Mouse (Mus musculus): ENCODE measurements around the gene Gm17482. TPM values are rescaled to one million over a fixed set of nuclear protein-coding genes. Genes with fewer than 3 reads are reported as not detected.
"Not testable (repeated sequence)": the region's sequence is repeated elsewhere in the genome, so short reads cannot be mapped to it uniquely, and the experiment has no call there.

Gm17482 gene
- polyA plus RNA-seq, 1 experiment: not detected

GRCm38 (mm10) chr6:115239335-115239734 lies 12.2 kb downstream of the Gm17482 start:
- Histone ChIP-seq H3K27ac (ENCODE audit: control insufficient read depth, insufficient read depth, low read depth, low read length, poor library complexity) (no peak overlapping the region), H3K4me1 (ENCODE audit: control insufficient read depth, insufficient read depth, low read length) (no peaks in the 10 kb centered on the region), H3K4me3 (replicated peaks; ENCODE audit: control insufficient read depth, low read depth, low read length) (no peak overlapping the region)
- 86% methylated on average over 7 of the region's 7 CpGs for WGBS
- no peak for TF ChIP-seq CTCF (IDR thresholded peaks at IDR 0.05; ENCODE audit: control insufficient read depth, insufficient read depth, low read length)
- no peak for TF ChIP-seq POLR2A (IDR thresholded peaks at IDR 0.05; ENCODE audit: borderline replicate concordance, control insufficient read depth, low read depth, low read length)

GRCm38 (mm10) chr6:115240431-115240830 lies 13.3 kb downstream of the Gm17482 start:
- not testable (repeated sequence) for H3K27ac ChIP-seq (ENCODE audit: control insufficient read depth, insufficient read depth, low read depth, low read length, poor library complexity); H3K4me3 ChIP-seq (replicated peaks; ENCODE audit: control insufficient read depth, low read depth, low read length); H3K4me1 ChIP-seq (ENCODE audit: control insufficient read depth, insufficient read depth, low read length)
- 26% methylated on average over 2 of the region's 2 CpGs for WGBS

DNA sequence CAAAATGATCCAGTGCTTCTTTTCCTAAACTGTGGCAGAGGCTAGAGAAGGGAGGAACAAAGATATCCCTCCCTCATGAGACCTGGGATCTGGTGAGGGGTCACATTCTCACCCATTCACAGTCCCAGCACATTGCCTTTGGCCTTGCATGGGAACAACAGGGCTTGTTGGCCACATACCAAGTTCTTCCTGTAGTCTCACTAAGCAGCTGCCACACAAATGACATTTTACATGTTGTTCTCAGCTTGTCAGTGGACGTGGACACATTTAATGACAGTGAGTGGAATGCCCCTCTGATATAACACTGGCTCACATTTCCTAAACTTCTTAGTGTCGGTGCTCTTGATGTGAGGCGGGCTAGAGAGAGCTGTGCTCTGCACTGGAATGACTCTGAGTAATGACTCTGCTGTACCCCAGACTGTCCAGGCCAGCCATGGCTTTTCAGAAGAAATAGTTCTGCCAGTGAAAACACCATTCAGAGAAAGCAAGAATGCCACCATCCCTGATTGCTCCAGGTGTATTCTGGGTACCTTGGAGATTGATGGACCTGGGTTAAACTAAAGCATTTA lies 14.1 kb downstream of the Gm17482 start:
- WGBS: 74% methylated on average over 3 of the region's 3 CpGs
- H3K27ac ChIP-seq (ENCODE audit: control insufficient read depth, insufficient read depth, low read depth, low read length, poor library complexity): no peak overlapping the region
- H3K4me3 ChIP-seq (replicated peaks; ENCODE audit: control insufficient read depth, low read depth, low read length): no peak overlapping the region
- H3K4me1 ChIP-seq (ENCODE audit: control insufficient read depth, insufficient read depth, low read length): no peaks in the 10 kb centered on the region
- TF ChIP-seq POLR2A (IDR thresholded peaks at IDR 0.05; ENCODE audit: borderline replicate concordance, control insufficient read depth, low read depth, low read length) (no peak), CTCF (IDR thresholded peaks at IDR 0.05; ENCODE audit: control insufficient read depth, insufficient read depth, low read length) (no peak)

- H3K4me1 ChIP-seq (ENCODE audit: control insufficient read depth, insufficient read depth, low read length): no peaks in the 10 kb centered on the region
- TF ChIP-seq CTCF (IDR thresholded peaks at IDR 0.05; ENCODE audit: control insufficient read depth, insufficient read depth, low read length) (no peak), POLR2A (IDR thresholded peaks at IDR 0.05; ENCODE audit: borderline replicate concordance, control insufficient read depth, low read depth, low read length) (no peak)
- 88% methylated on average over 3 of the region's 3 CpGs for WGBS
- H3K4me3 ChIP-seq (replicated peaks; ENCODE audit: control insufficient read depth, low read depth, low read length): no peak overlapping the region
- no peak overlapping the region for H3K27ac ChIP-seq (ENCODE audit: control insufficient read depth, insufficient read depth, low read depth, low read length, poor library complexity)
Observed at GRCm38 (mm10) chr6:115241939-115242338, 14.8 kb downstream of the Gm17482 start.

DNA sequence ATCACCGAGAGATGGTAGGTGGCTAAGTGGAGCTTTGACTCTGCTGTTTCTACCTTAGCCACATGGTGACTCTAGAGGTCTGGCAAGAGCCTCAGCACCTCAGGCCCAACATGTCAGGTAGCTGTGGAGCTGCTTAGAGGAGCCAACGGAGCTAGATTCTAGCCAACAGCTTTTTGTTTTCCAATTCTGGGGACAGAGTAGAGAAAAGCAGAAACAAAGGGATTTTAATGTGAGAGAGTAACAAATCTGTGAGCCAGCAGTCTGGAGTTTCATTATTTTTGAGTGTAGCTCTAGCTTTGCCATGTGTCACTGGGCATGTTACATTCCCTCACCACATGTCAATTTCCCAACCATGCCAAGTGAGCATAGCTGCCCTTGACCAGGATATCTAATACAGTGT lies 17.1 kb downstream of the Gm17482 start:
- H3K27ac ChIP-seq (ENCODE audit: control insufficient read depth, insufficient read depth, low read depth, low read length, poor library complexity): no peak overlapping the region
- no peak overlapping the region for H3K4me3 ChIP-seq (replicated peaks; ENCODE audit: control insufficient read depth, low read depth, low read length)
- no peaks in the 10 kb centered on the region for H3K4me1 ChIP-seq (ENCODE audit: control insufficient read depth, insufficient read depth, low read length)
- WGBS: 68% methylated on average over 2 of the region's 2 CpGs
- no peak for TF ChIP-seq CTCF (IDR thresholded peaks at IDR 0.05; ENCODE audit: control insufficient read depth, insufficient read depth, low read length)
- TF ChIP-seq POLR2A (IDR thresholded peaks at IDR 0.05; ENCODE audit: borderline replicate concordance, control insufficient read depth, low read depth, low read length): no peak

DNA sequence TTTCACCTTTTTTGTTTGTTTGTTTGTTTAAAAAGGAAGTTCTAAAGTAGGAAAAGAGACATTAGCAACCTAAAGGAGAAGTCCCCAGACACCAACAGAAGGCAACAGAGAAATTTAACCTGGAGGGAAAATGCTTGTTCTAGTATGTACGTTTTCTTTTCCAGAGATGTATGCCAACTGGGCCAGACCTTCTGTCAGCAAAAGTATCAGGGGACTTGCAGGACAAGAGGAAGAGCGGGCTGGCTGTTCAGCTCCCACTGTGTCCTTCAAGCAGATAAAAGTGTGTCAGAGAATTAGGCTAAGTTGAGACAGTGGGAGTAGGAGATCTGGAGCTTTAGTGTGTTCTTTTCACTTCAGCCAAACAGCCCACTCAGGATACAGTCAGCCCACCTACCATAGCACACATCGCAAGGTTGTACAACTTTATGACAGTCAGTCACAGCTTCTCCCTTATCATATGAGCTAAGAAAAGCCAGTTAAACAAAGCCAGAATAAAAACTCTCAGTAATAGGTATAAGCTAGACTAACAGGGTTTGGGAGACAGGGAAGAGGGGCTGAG lies 18.4 kb downstream of the Gm17482 start:
- 83% methylated on average over 3 of the region's 3 CpGs for WGBS
- Histone ChIP-seq H3K27ac (ENCODE audit: control insufficient read depth, insufficient read depth, low read depth, low read length, poor library complexity) (no peak overlapping the region), H3K4me3 (replicated peaks; ENCODE audit: control insufficient read depth, low read depth, low read length) (no peak overlapping the region), H3K4me1 (ENCODE audit: control insufficient read depth, insufficient read depth, low read length) (no peaks in the 10 kb centered on the region)
- TF ChIP-seq CTCF (IDR thresholded peaks at IDR 0.05; ENCODE audit: control insufficient read depth, insufficient read depth, low read length): no peak
- no peak for TF ChIP-seq POLR2A (IDR thresholded peaks at IDR 0.05; ENCODE audit: borderline replicate concordance, control insufficient read depth, low read depth, low read length)

DNA sequence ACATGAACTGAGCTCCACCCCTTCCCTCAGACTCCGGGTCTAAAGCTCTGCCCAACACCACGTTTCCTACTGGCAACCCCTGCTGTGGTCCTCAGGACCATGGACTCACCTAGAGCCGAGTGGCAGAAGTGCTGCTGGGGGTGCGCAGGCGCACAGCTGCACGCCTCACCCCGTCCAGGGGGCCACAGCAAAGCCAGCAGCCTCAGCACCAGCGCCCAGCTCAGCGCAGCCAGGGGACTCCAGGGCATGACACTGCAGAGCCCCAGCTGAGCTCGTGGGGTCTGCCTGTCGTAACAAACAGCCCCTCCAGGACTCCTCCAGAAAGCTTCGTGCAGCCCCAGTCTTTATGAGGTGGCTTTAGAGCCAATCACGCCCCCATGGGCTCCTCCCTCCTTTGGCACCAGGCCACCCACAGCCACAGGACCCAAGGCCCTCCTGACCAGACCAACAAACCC lies 24.4 kb downstream of the Gm17482 start:
- 26% methylated on average over 13 of the region's 13 CpGs for WGBS
- no peak for TF ChIP-seq POLR2A (IDR thresholded peaks at IDR 0.05; ENCODE audit: borderline replicate concordance, control insufficient read depth, low read depth, low read length)
- TF ChIP-seq CTCF (IDR thresholded peaks at IDR 0.05; ENCODE audit: control insufficient read depth, insufficient read depth, low read length): no peak

DNA sequence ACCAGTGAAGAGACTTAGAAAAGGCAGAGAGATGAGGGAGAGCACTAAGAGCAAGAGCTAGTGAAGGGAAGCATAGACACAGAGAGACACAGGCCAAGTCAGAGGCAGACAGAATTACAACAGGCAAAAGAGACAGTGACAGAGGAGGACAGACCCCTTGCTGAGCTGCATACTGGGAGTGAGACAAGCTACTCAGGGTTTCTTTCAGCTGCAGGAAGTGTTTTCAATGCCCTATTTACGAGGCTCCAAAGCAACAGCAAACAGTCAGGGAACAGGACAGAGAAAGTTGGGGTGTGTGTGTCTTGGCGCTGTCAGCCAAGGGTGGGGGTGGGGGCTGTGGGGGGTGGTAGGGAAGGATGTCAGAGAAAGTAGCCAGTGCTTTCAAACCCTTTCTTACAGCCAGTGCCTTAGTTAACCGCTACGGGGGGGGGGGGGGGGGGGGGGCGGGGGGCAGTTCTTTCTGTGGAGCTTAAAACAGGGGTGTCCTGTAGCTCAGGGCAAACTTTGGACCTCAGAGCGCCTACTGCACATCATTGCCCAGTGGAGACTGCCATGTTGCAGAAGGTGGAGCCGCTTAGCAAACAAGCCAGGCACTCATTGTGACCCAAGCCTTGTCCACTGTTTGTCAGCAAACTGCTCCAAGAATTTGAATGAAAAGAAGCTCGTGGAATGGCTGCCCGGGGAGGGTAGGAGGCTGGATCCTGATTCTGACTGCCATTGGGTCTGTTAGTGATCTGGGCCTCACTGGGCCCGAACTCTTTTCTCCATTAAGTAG lies 25.1 kb downstream of the Gm17482 start, which contains the start of gene Timp4:
Gene Timp4, minus strand, starts transcription at position 107 of the 775 bp plus-strand sequence.
- Histone ChIP-seq H3K4me1 (ENCODE audit: control insufficient read depth, insufficient read depth, low read length) (no peaks in the 10 kb centered on the region), H3K4me3 (replicated peaks; ENCODE audit: control insufficient read depth, low read depth, low read length) (no peak within 1 kb of the TSS), H3K27ac (ENCODE audit: control insufficient read depth, insufficient read depth, low read depth, low read length, poor library complexity) (no peak within 1 kb of the TSS)
- TF ChIP-seq POLR2A (IDR thresholded peaks at IDR 0.05; ENCODE audit: borderline replicate concordance, control insufficient read depth, low read depth, low read length) (no peak), CTCF (IDR thresholded peaks at IDR 0.05; ENCODE audit: control insufficient read depth, insufficient read depth, low read length) (no peak)
- 47% methylated on average over 10 of the region's 10 CpGs for WGBS

More for the DNA sequence above, 24.4 kb downstream of the Gm17482 start:
- Histone ChIP-seq H3K4me3 (replicated peaks; ENCODE audit: control insufficient read depth, low read depth, low read length) (no peak overlapping the region), H3K27ac (ENCODE audit: control insufficient read depth, insufficient read depth, low read depth, low read length, poor library complexity) (no peak overlapping the region), H3K4me1 (ENCODE audit: control insufficient read depth, insufficient read depth, low read length) (no peaks in the 10 kb centered on the region)

Data from bone marrow, adult 2 months (tissue).